ENCODE assay signal across 26 mouse cellular contexts in the genomic region with DNA sequence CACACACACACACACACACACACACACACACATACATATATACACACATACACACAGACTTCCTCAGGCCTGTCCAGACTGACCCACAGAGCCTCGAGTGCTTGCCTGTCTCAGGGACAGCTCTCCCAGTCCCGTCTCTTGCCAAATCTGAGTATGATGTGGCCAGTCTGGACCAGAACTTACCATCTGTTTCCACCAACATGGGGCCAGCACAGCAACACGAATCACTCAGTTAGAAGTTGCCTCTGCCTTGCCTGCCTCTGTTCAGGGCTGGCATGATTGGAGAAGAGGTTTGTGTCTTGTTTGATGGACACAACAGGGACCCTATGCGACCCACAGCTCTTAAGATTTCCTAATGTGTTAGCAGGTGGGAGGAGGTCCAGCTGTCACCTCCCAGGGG. TPM values are rescaled to one million over a fixed set of nuclear protein-coding genes. Genes with fewer than 3 reads are reported as not detected.
DNase-seq lines count a peak whose midpoint lies in the region; ATAC-seq lines count a peak whose summit lies in the region.
"Had no signal": no experiment of that assay in that cellular context is flagged by ENCODE, and none has a peak within 500 bp of the region (broad histone marks: within the 10 kb centered on the region; RNA-seq: fewer than 3 reads in every experiment).

No protein-coding gene starts in this region.

- no peak overlapping the region for H3K9ac ChIP-seq in hindbrain, embryonic 12.5 days
- H3K9ac ChIP-seq: forebrain, embryonic 15.5 days; heart, embryonic 12.5 days; liver, embryonic 12.5 days; liver, postnatal 0 days; midbrain, embryonic 12.5 days; neural tube, embryonic 12.5 days had no signal

- no peak overlapping the region for H3K4me3 ChIP-seq in hindbrain, embryonic 12.5 days
- H3K4me3 ChIP-seq in hindbrain, embryonic 10.5 days = no peak overlapping the region
- H3K4me3 ChIP-seq: forebrain, embryonic 15.5 days; gastrocnemius, adult 2 months; heart, adult 2 months; heart, embryonic 12.5 days; liver, embryonic 12.5 days; megakaryocyte, embryonic 14.5 days; midbrain, embryonic 12.5 days; myocyte; neural tube, embryonic 12.5 days had no signal

- 70% methylated on average over 4 of the region's 4 CpGs for WGBS in hindbrain, embryonic 12.5 days
- 76% methylated on average over 4 of the region's 4 CpGs for WGBS in hindbrain, embryonic 10.5 days

- ATAC-seq in hindbrain, embryonic 12.5 days (ENCODE audit: low FRiP score) = no peak
- ATAC-seq: forebrain, embryonic 15.5 days; hindbrain, embryonic 16.5 days; liver, embryonic 12.5 days; liver, postnatal 0 days had no signal

- 0 out of 2 replicates have a peak, but pooled peaks cover 8% of the 10 kb centered on the region for H3K36me3 ChIP-seq in hindbrain, embryonic 12.5 days
- H3K36me3 ChIP-seq in hindbrain, embryonic 10.5 days = 0 out of 2 replicates have a peak, but pooled peaks cover 10% of the 10 kb centered on the region
- H3K36me3 ChIP-seq: heart, embryonic 12.5 days; liver, embryonic 12.5 days had no signal

- no peaks in the 10 kb centered on the region for H3K27me3 ChIP-seq in hindbrain, embryonic 12.5 days
- no peaks in the 10 kb centered on the region for H3K27me3 ChIP-seq in hindbrain, embryonic 10.5 days (ENCODE audit: insufficient read depth, poor library complexity, severe bottlenecking)
- H3K27me3 ChIP-seq: forebrain, embryonic 15.5 days; heart, embryonic 12.5 days; liver, embryonic 12.5 days; megakaryocyte, embryonic 14.5 days; midbrain, embryonic 12.5 days; neural tube, embryonic 12.5 days had no signal

- H3K4me1 ChIP-seq in hindbrain, embryonic 12.5 days = no peaks in the 10 kb centered on the region
- peaks cover 5% of the 10 kb centered on the region; the same call in 1 of the 2 replicates for H3K4me1 ChIP-seq in hindbrain, embryonic 10.5 days (replicated peaks)
- H3K4me1 ChIP-seq: forebrain, embryonic 15.5 days; midbrain, embryonic 12.5 days; neural tube, embryonic 12.5 days had no signal

- no peak overlapping the region for H3K4me2 ChIP-seq in hindbrain, embryonic 12.5 days (replicated peaks)
- H3K4me2 ChIP-seq: forebrain, embryonic 15.5 days; heart, embryonic 12.5 days; liver, embryonic 12.5 days; midbrain, embryonic 12.5 days; neural tube, embryonic 12.5 days had no signal

- H3K9me3 ChIP-seq in hindbrain, embryonic 12.5 days (replicated peaks) = no peaks in the 10 kb centered on the region
- no peaks in the 10 kb centered on the region for H3K9me3 ChIP-seq in hindbrain, embryonic 10.5 days
- H3K9me3 ChIP-seq: forebrain, embryonic 15.5 days; heart, embryonic 12.5 days; liver, embryonic 12.5 days; megakaryocyte, embryonic 14.5 days; midbrain, embryonic 12.5 days; neural tube, embryonic 12.5 days had no signal

- H3K27ac ChIP-seq in hindbrain, embryonic 12.5 days = no peak overlapping the region
- no peak overlapping the region for H3K27ac ChIP-seq in hindbrain, embryonic 10.5 days
- H3K27ac ChIP-seq: forebrain, embryonic 15.5 days; gastrocnemius, adult 2 months; heart, adult 2 months; liver, embryonic 12.5 days; midbrain, embryonic 12.5 days; neural tube, embryonic 12.5 days had no signal

- DNase-seq in adipocyte (ENCODE audit: low spot score) = peak; percentile 12
- peak; percentile 21 to 49 for DNase-seq in cerebellum, adult 18-20 months
- peak; percentile 57 to 62 for DNase-seq in cerebellum, postnatal 10 days
- no peak for DNase-seq in heart, postnatal 4 days
- no peak for DNase-seq in hindbrain, embryonic 10.5 days (ENCODE audit: low spot score)
- DNase-seq: adrenal gland, postnatal 25 days; gastrocnemius, adult 2 months; heart, adult 2 months; kidney, adult 18-20 months; kidney, postnatal 4 days; left cerebral cortex, postnatal 4 days; liver, postnatal 0 days; lung, postnatal 4 days; right cerebral cortex, adult 18-20 months; spleen, adult 18-20 months; thymus, postnatal 25 days had no signal

RNA-seq across cellular contexts. Expression of gene B3gnt7, which starts 46.3 kb away (rescaled TPM):
- 1 to 10 TPM in 1 of 2 experiments, under 1 TPM in 1; 0.98 to 1.1 TPM for total RNA-seq in heart, postnatal 4 days (2021)
- polyA plus RNA-seq in hindbrain, embryonic 12.5 days (2016; fragmentation: Nextera tagmentation; extraction: Ambion mirVana) = 4.0 and 4.5 TPM in 2 replicates
- polyA plus RNA-seq in hindbrain, embryonic 10.5 days (2016; fragmentation: Nextera tagmentation; extraction: Ambion mirVana) = 3.4 and 4.0 TPM in 2 replicates
- total RNA-seq: gastrocnemius, adult 2 months; MEL had no signal
- polyA plus RNA-seq: myocyte had no signal

Comparison
In these comparisons a context has a peak if more than half of its experiments do, and no peak if none do; other contexts are left out.
1. DNase-seq: peak in adipocyte (single experiment), cerebellum, adult 18-20 months (2 of 2) and cerebellum, postnatal 10 days (2 of 2); none in heart, postnatal 4 days (single experiment) and hindbrain, embryonic 10.5 days (single experiment).